Mouse (Mus musculus) cerebellum, adult 11-12 months (tissue): ENCODE results near the gene Ccdc187.

Source experiments
- DNase-seq: peaks from one replicate; pipeline ENCODE4 v3.0.0; 2022

The Ccdc187 gene

GRCm38 (mm10) chr2:26315925-26316311 lies 21.6 kb upstream of the Ccdc187 start:
- DNase-seq: peak; percentile 93

GRCm38 (mm10) chr2:26315072-26315924 lies 20.9 kb upstream of the Ccdc187 start, which contains the start of gene Gpsm1:
TSS of gene Gpsm1 (plus strand) at chr2:26315515.
- peak; percentile 90 for DNase-seq

GRCm38 (mm10) chr2:26314281-26315071 lies 20.1 kb upstream of the Ccdc187 start:
- DNase-seq: peak; percentile 95

GRCm38 (mm10) chr2:26313394-26313793 lies 19.0 kb upstream of the Ccdc187 start:
- no peak for DNase-seq

- peak; percentile 68 for DNase-seq
Observed at GRCm38 (mm10) chr2:26312812-26313211, 18.5 kb upstream of the Ccdc187 start.

- no peak for DNase-seq
Observed at GRCm38 (mm10) chr2:26311936-26312335, 17.6 kb upstream of the Ccdc187 start.

GRCm38 (mm10) chr2:26309739-26310138 lies 15.4 kb upstream of the Ccdc187 start:
- no peak for DNase-seq

GRCm38 (mm10) chr2:26306702-26307101 lies 12.3 kb upstream of the Ccdc187 start:
- no peak for DNase-seq

GRCm38 (mm10) chr2:26305555-26305954 lies 11.2 kb upstream of the Ccdc187 start:
- no peak for DNase-seq

GRCm38 (mm10) chr2:26304711-26305110 lies 10.4 kb upstream of the Ccdc187 start:
- DNase-seq: peak; percentile 8

GRCm38 (mm10) chr2:26302005-26302503 lies 7.7 kb upstream of the Ccdc187 start:
- peak; percentile 25 for DNase-seq

- DNase-seq: peak; percentile 89
Observed at GRCm38 (mm10) chr2:26300808-26301174, 6.4 kb upstream of the Ccdc187 start.

- peak; percentile 73 for DNase-seq
Observed at GRCm38 (mm10) chr2:26300161-26300807, 5.9 kb upstream of the Ccdc187 start.

GRCm38 (mm10) chr2:26299336-26299735 lies 5.0 kb upstream of the Ccdc187 start:
- peak; percentile 84 for DNase-seq

- no peak for DNase-seq
Observed at GRCm38 (mm10) chr2:26298856-26299230, 4.5 kb upstream of the Ccdc187 start.

- DNase-seq: peak; percentile 75
Observed at GRCm38 (mm10) chr2:26298208-26298855, 4.0 kb upstream of the Ccdc187 start.

- peak; percentile 58 for DNase-seq
Observed at GRCm38 (mm10) chr2:26296606-26297195, 2.3 kb upstream of the Ccdc187 start.

GRCm38 (mm10) chr2:26290133-26290532 lies 4.2 kb downstream of the Ccdc187 start:
- no peak for DNase-seq

- DNase-seq: no peak
Observed at GRCm38 (mm10) chr2:26286391-26286790, 8.0 kb downstream of the Ccdc187 start.

GRCm38 (mm10) chr2:26285804-26286203 lies 8.6 kb downstream of the Ccdc187 start:
- DNase-seq: no peak

GRCm38 (mm10) chr2:26280594-26280993 lies 13.8 kb downstream of the Ccdc187 start:
- no peak for DNase-seq

GRCm38 (mm10) chr2:26279712-26280111 lies 14.6 kb downstream of the Ccdc187 start:
- DNase-seq: no peak
